Mouse (Mus musculus) spleen, adult 2 months (tissue): ENCODE results near the gene Acsl4. TPM values are rescaled to one million over a fixed set of nuclear protein-coding genes. Genes with fewer than 3 reads are reported as not detected.
A peak's percentile ranks its signal among the peaks of the same experiment; 100 is the strongest.

Experiments
- DNase-seq, 2 experiments: peaks; one replicate each; pipeline versions ENCODE4 v3.0.0 to v3.0.0-alpha.2; 2012 to 2021; ENCODE audit warnings: low spot score in 2 of 2, low read depth in 1 of 2
- H3K27ac ChIP-seq: fragments of 200-500 bp; 2 replicates; pipeline ENCODE4 v1.5.1; 2012; ENCODE audit warnings: low read length, inconsistent platforms; ENCODE audit not compliant: insufficient read depth
- H3K27me3 ChIP-seq: fragments of 200-500 bp; 2 replicates; pipeline ENCODE4 v1.6.1; 2012; ENCODE audit warnings: mild to moderate bottlenecking, moderate library complexity, low read length, inconsistent platforms; ENCODE audit not compliant: control insufficient read depth, insufficient read depth
- H3K36me3 ChIP-seq: fragments of 200-500 bp; 2 replicates; pipeline ENCODE4 v1.6.1; 2012; ENCODE audit warnings: mild to moderate bottlenecking, low read length, inconsistent platforms; ENCODE audit not compliant: control insufficient read depth, insufficient read depth
- H3K4me1 ChIP-seq: fragments of 200-500 bp; 2 replicates; pipeline ENCODE4 v1.6.1; 2011; ENCODE audit warnings: inconsistent platforms; ENCODE audit not compliant: control insufficient read depth, insufficient read depth, insufficient read length
- H3K4me3 ChIP-seq: fragments of 200-500 bp; 2 replicates; pipeline ENCODE4 v1.5.1; 2011; ENCODE audit warnings: mild to moderate bottlenecking, inconsistent platforms; ENCODE audit not compliant: insufficient read depth, insufficient read length; ENCODE audit errors: extremely low read depth
- CTCF ChIP-seq: fragments of 200-500 bp; IDR thresholded peaks from 2 replicates; pipeline ENCODE4 v1.5.1; 2011; ENCODE audit warnings: mild to moderate bottlenecking, inconsistent platforms; ENCODE audit not compliant: insufficient read depth, insufficient read length, insufficient replicate concordance; ENCODE audit errors: extremely low read depth
- POLR2A ChIP-seq: fragments of 200-500 bp; IDR thresholded peaks from 2 replicates; pipeline ENCODE4 v1.6.1; 2011; ENCODE audit warnings: low read depth, low read length, inconsistent platforms
- WGBS: fragments of 180-500 bp; shearing (Covaris S2); methylation state at CpG from one replicate; pipeline ENCODE4 v1.1.7; 2018; 5-methylcytosine and 5-hydroxymethylcytosine counted together
- polyA plus RNA-seq: library from polyadenylated mRNA; depleted of rRNA; stranded (reverse); fragments of >200 nt; gene quantifications from 2 replicates; pipeline ENCODE4 v1.2.3, GENCODE M21; 2012

Acsl4 gene
- polyA plus RNA-seq, 1 experiment: 2.1 TPM

DNA sequence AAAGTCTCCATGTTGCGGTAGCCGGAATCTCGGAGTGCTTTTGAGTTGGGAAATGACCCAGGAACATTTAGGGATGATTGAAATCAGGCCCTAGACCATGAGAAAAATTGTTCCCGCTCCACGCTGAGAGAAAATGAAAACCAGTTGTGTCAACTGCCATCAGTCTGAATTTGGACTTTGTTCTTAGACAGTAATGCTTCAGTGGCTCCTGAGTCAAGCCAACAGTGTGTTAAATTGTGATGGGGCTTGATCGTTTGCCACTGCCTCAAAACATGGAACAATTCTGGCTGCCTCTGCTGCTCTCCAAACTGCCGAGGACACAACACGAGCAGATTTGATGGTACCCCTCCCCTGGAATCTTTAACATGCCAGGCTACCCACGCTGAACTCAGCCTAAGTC lies 74.2 kb downstream of the Acsl4 start:
- Histone ChIP-seq H3K4me1 (no peaks in the 10 kb centered on the region), H3K27ac (no peak overlapping the region), H3K4me3 (no peak overlapping the region), H3K27me3 (no peaks in the 10 kb centered on the region), H3K36me3 (no peaks in the 10 kb centered on the region)
- TF ChIP-seq POLR2A (no peak), CTCF (no peak)
- 86% methylated on average over 9 of the region's 9 CpGs for WGBS
- DNase-seq: no peak

- 56% methylated on average over 8 of the region's 8 CpGs for WGBS
- DNase-seq: no peak
These were observed 75.1 kb downstream of the Acsl4 start for GRCm38 (mm10) chrX:142315270-142315669.

GRCm38 (mm10) chrX:142314307-142315024 lies 75.9 kb downstream of the Acsl4 start:
- peak in 1 of 2 experiments; percentile 9 for DNase-seq
- Histone ChIP-seq H3K27ac (no peak overlapping the region), H3K36me3 (no peaks in the 10 kb centered on the region), H3K4me1 (no peaks in the 10 kb centered on the region), H3K27me3 (no peaks in the 10 kb centered on the region), H3K4me3 (no peak overlapping the region)
- 54% methylated on average over 11 of the region's 11 CpGs for WGBS
- TF ChIP-seq POLR2A: no peak
- TF ChIP-seq CTCF: peak; percentile 12; the same call in 1 of the 2 replicates

More at GRCm38 (mm10) chrX:142315270-142315669, 75.1 kb downstream of the Acsl4 start:
- H3K27me3 ChIP-seq: no peaks in the 10 kb centered on the region
- no peak for TF ChIP-seq POLR2A
- TF ChIP-seq CTCF: no peak
- H3K4me1 ChIP-seq: no peaks in the 10 kb centered on the region
- no peaks in the 10 kb centered on the region for H3K36me3 ChIP-seq
- no peak overlapping the region for H3K27ac ChIP-seq
- H3K4me3 ChIP-seq: no peak overlapping the region

DNA sequence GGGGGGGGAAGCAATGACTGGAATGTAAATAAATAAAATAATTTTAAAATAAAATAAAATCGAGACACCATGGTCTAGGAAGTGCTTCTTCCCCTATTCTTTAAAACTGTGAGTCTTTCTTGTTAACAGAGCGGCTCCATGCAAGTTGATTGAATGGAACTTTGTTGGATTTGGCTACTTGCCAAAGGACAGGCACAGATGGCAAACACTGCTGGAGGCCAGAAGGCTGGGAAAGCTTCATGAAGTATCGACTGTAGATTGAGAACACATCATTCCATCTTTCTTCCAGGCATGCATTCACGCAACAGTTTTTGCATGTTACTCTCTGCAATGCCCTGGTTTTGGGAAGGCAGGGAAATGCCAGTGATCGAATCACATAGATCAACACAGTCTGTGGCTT lies 79.9 kb downstream of the Acsl4 start:
- DNase-seq: no peak
- 80% methylated on average over 5 of the region's 5 CpGs for WGBS
- no peaks in the 10 kb centered on the region for H3K27me3 ChIP-seq
- no peaks in the 10 kb centered on the region for H3K36me3 ChIP-seq
- no peaks in the 10 kb centered on the region for H3K4me1 ChIP-seq
- no peak overlapping the region for H3K4me3 ChIP-seq
- no peak for TF ChIP-seq CTCF
- TF ChIP-seq POLR2A: no peak
- no peak overlapping the region for H3K27ac ChIP-seq

DNA sequence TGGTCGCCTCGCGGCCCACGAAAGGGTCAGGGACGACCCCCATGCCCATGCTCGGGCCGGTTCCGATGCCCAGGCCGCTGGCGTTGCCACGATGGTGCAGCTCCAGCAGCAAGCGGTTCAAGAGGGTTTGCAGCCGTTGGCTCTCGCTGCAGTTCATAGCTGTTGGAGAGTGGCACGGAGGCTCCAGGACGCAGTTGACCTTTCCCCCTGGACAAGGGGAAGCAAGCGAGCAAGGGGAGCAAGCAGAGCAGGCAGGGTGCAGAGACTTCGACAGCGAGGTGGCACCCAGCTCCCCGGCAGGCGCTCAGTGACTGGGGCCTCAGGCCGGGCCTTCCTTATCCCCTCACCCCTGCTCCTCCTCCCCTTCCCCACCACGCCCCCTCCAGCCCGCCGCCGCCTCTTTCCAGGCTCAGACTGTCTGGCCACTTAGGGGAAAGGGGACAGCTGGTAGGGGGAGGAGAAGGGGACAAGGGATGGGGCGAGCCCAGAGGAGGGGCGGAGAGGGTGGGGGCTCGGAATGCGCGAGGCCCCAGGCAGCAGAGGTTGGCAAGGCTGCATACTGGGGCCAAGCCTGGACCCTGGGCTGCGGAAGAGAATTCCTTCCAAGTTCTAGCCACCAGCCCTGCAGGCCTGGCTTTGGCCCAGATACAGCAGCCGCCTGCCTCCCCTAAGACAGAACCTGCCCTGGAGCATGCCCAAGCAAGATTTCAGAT lies 84.3 kb downstream of the Acsl4 start, which contains the start of gene Kcne1l:
TSS of gene Kcne1l (minus strand) at position 426 of the 713 bp plus-strand sequence.
- no peak for DNase-seq
- Histone ChIP-seq H3K36me3 (no peaks in the 10 kb centered on the region), H3K4me3 (no peak within 1 kb of the TSS), H3K27me3 (no peaks in the 10 kb centered on the region; the same call in 1 of the 2 replicates), H3K4me1 (no peaks in the 10 kb centered on the region), H3K27ac (no peak within 1 kb of the TSS)
- TF ChIP-seq CTCF (no peak), POLR2A (no peak)
- 49% methylated on average over 28 of the region's 33 CpGs for WGBS

DNA sequence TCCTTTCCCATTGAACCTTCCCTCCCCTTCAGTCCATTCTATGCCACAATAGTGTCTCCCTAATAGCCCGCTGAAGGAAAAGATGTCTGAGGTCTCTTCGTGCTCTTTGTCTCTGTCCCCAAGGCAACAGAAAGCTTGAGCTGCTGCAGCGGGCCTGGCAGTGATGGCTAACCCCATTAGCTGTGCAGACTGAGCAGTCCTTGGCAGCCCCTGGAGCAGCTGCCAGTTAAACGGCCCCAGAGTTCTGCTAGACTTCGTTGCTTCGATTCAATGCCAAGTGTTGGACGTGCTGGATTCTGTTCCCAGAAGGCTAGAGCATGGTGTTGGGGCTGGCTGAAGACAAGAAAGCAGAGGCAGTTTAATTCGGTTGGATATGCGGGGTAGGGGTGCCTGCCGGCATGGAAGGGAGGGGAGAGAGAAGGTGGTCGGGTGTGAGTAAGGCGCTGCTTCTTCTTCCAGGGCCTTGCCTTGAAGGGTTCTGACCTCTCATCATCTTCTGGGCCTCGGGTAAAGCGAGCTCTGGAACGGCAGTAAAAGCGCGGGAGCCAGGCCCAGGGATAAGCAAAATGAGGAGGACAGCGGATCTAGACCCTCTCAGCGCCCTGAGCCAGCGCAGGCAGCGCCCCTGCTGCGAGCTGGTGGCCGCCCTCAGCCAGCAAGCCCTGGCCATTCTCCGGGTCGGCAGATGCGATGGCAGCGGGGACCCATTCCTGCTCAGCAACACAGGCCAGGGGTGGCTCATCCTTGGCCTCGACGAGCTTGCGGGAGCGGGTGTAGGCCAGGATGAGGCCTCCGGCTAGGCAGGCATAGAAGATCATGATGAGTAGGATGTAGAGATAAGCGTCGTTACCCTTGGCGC lies 85.1 kb downstream of the Acsl4 start:
- TF ChIP-seq CTCF (no peak), POLR2A (no peak)
- Histone ChIP-seq H3K4me3 (no peak overlapping the region), H3K4me1 (no peaks in the 10 kb centered on the region), H3K36me3 (no peaks in the 10 kb centered on the region), H3K27me3 (no peaks in the 10 kb centered on the region; the same call in 1 of the 2 replicates), H3K27ac (no peak overlapping the region)
- 57% methylated on average over 35 of the region's 35 CpGs for WGBS
- DNase-seq: no peak

- DNase-seq: no peak
- H3K4me1 ChIP-seq: no peaks in the 10 kb centered on the region
- no peaks in the 10 kb centered on the region for H3K36me3 ChIP-seq
- no peak overlapping the region for H3K4me3 ChIP-seq
- no peak overlapping the region for H3K27ac ChIP-seq
- no peak for TF ChIP-seq POLR2A
- no peak for TF ChIP-seq CTCF
- H3K27me3 ChIP-seq: no peaks in the 10 kb centered on the region; the same call in 1 of the 2 replicates
These were observed 85.7 kb downstream of the Acsl4 start for GRCm38 (mm10) chrX:142304592-142304991.
